Mouse (Mus musculus) MEL (cell line): ENCODE measurements around the gene Cd200. TPM values are rescaled to one million over a fixed set of nuclear protein-coding genes. Genes with fewer than 3 reads are reported as not detected.

Experiments used
- DNase-seq: peaks from one replicate; pipeline ENCODE4 v3.0.0; 2011; ENCODE audit warnings: low read depth, low spot score
- H3K27ac ChIP-seq: 2 replicates; pipeline ENCODE4 v1.5.1; 2012; ENCODE audit warnings: low read depth, mild to moderate bottlenecking, control low read depth, low read length, moderate library complexity; ENCODE audit not compliant: control insufficient read depth
- H3K27me3 ChIP-seq, 2 experiments: fragments of 150-350 bp in 1 of 2; sonication (generic) in 1 of 2; 2 replicates each; pipeline ENCODE4 v1.6.1; 2012; ENCODE audit warnings: low read length in 2 of 2, mild to moderate bottlenecking in 2 of 2, improper control_type of control experiment in 1 of 2, moderate library complexity in 1 of 2; ENCODE audit not compliant: insufficient read depth in 2 of 2, control insufficient read depth in 1 of 2
- H3K36me3 ChIP-seq, 2 experiments: 2 replicates each; pipeline ENCODE4 v1.6.1; 2012 to 2014; ENCODE audit warnings: low read length in 2 of 2, improper control_type of control experiment in 1 of 2, inconsistent platforms in 1 of 2, mild to moderate bottlenecking in 1 of 2; ENCODE audit not compliant: insufficient read depth in 2 of 2, control insufficient read depth in 1 of 2
- H3K4me1 ChIP-seq, 2 experiments: fragments of 150-350 bp in 1 of 2; sonication (generic) in 1 of 2; 2 replicates each; pipeline ENCODE4 v1.6.1; 2012; ENCODE audit warnings: low read length in 2 of 2, improper control_type of control experiment in 1 of 2, mild to moderate bottlenecking in 1 of 2; ENCODE audit not compliant: insufficient read depth in 2 of 2, control insufficient read depth in 1 of 2
- H3K4me3 ChIP-seq, 2 experiments: fragments of 150-350 bp in 1 of 2; sonication (generic) in 1 of 2; 2 replicates each; pipeline ENCODE4 v1.5.1; 2012; ENCODE audit warnings: low read depth in 2 of 2, low read length in 2 of 2, mild to moderate bottlenecking in 2 of 2, moderate library complexity in 2 of 2, control low read depth in 1 of 2, improper control_type of control experiment in 1 of 2; ENCODE audit not compliant: control insufficient read depth in 1 of 2, insufficient read depth in 1 of 2
- H3K79me2 ChIP-seq: 2 replicates; pipeline ENCODE4 v1.6.1; 2012; ENCODE audit warnings: mild to moderate bottlenecking, low read length, moderate library complexity; ENCODE audit not compliant: control insufficient read depth, poor library complexity, insufficient read depth
- H3K9ac ChIP-seq: 2 replicates; pipeline ENCODE4 v1.6.1; 2012; ENCODE audit warnings: low read depth, mild to moderate bottlenecking, control low read depth, low read length, moderate library complexity; ENCODE audit not compliant: control insufficient read depth, poor library complexity, severe bottlenecking
- H3K9me3 ChIP-seq: fragments of 150-350 bp; sonication (generic); replicated peaks from 2 replicates; pipeline ENCODE4 v1.6.1; 2012; ENCODE audit warnings: mild to moderate bottlenecking, low read length, improper control_type of control experiment, moderate library complexity; ENCODE audit not compliant: insufficient read depth
- BHLHE40 ChIP-seq: IDR thresholded peaks from 2 replicates; pipeline ENCODE4 v1.6.1; 2012; ENCODE audit warnings: low read depth, mild to moderate bottlenecking, inconsistent platforms, low read length, improper control_type of control experiment, borderline replicate concordance
- E2F4 ChIP-seq: IDR thresholded peaks from 2 replicates; pipeline ENCODE4 v1.6.1; 2011; ENCODE audit warnings: low read depth, low read length, improper control_type of control experiment, borderline replicate concordance
- EP300 ChIP-seq, 2 experiments: IDR thresholded peaks; 2 replicates each; pipeline ENCODE4 v1.6.1; 2011; ENCODE audit warnings: improper control_type of control experiment in 2 of 2, low read length in 2 of 2, low read depth in 1 of 2, mild to moderate bottlenecking in 1 of 2
- ETS1 ChIP-seq: IDR thresholded peaks from 2 replicates; pipeline ENCODE4 v1.6.1; 2012; ENCODE audit warnings: low read depth, mild to moderate bottlenecking, inconsistent platforms, low read length, improper control_type of control experiment, moderate library complexity
- GABPA ChIP-seq: IDR thresholded peaks from 2 replicates; pipeline ENCODE4 v1.6.1; 2012; ENCODE audit warnings: low read depth, mild to moderate bottlenecking, inconsistent platforms, low read length, improper control_type of control experiment, moderate library complexity
- HCFC1 ChIP-seq: IDR thresholded peaks from 2 replicates; pipeline ENCODE4 v1.6.1; 2012; ENCODE audit warnings: low read depth, mild to moderate bottlenecking, inconsistent platforms, low read length, improper control_type of control experiment, moderate library complexity
- JUND ChIP-seq: IDR thresholded peaks from 2 replicates; pipeline ENCODE4 v1.6.1; 2011; ENCODE audit warnings: low read depth, mild to moderate bottlenecking, improper control_type of control experiment, low read length
- MAFK ChIP-seq: IDR thresholded peaks from 2 replicates; pipeline ENCODE4 v1.6.1; 2011; ENCODE audit warnings: low read depth, mild to moderate bottlenecking, low read length, improper control_type of control experiment, borderline replicate concordance
- MEF2A ChIP-seq: IDR thresholded peaks from 2 replicates; pipeline ENCODE4 v1.6.1; 2014; ENCODE audit warnings: low read depth, mild to moderate bottlenecking, inconsistent platforms, low read length, improper control_type of control experiment; ENCODE audit not compliant: poor library complexity, insufficient replicate concordance, severe bottlenecking; ENCODE audit errors: extremely low read depth
- MYC ChIP-seq: IDR thresholded peaks from 2 replicates; pipeline ENCODE4 v1.6.1; 2011; ENCODE audit warnings: low read depth, mild to moderate bottlenecking, low read length, improper control_type of control experiment, moderate library complexity
- NELFE ChIP-seq: IDR thresholded peaks from 2 replicates; pipeline ENCODE4 v1.6.1; 2011; ENCODE audit warnings: low read depth, low read length, improper control_type of control experiment
- NRF1 ChIP-seq: IDR thresholded peaks from 2 replicates; pipeline ENCODE4 v1.6.1; 2014; ENCODE audit warnings: low read depth, mild to moderate bottlenecking, inconsistent platforms, low read length, improper control_type of control experiment, moderate library complexity; ENCODE audit not compliant: poor library complexity, insufficient read depth, severe bottlenecking
- POLR2A ChIP-seq, 2 experiments: IDR thresholded peaks; 2 replicates each; pipeline ENCODE4 v1.6.1; 2011 to 2012; ENCODE audit warnings: low read length in 2 of 2, mild to moderate bottlenecking in 2 of 2, control low read depth in 1 of 2, improper control_type of control experiment in 1 of 2, low read depth in 1 of 2, moderate library complexity in 1 of 2; ENCODE audit not compliant: control insufficient read depth in 1 of 2, insufficient read depth in 1 of 2, poor library complexity in 1 of 2
- POLR2AphosphoS5 ChIP-seq: IDR thresholded peaks from 2 replicates; pipeline ENCODE4 v1.6.1; 2012; ENCODE audit warnings: low read depth, borderline replicate concordance, mild to moderate bottlenecking, inconsistent platforms, low read length, moderate library complexity, mixed read lengths
- RAD21 ChIP-seq: IDR thresholded peaks from 2 replicates; pipeline ENCODE4 v1.6.1; 2011; ENCODE audit warnings: mild to moderate bottlenecking, low read depth, low read length, improper control_type of control experiment
- RCOR1 ChIP-seq: IDR thresholded peaks from 2 replicates; pipeline ENCODE4 v1.6.1; 2012; ENCODE audit warnings: low read depth, mild to moderate bottlenecking, inconsistent platforms, low read length, improper control_type of control experiment
- SMC3 ChIP-seq: IDR thresholded peaks from 2 replicates; pipeline ENCODE4 v1.6.1; 2011; ENCODE audit warnings: low read depth, low read length, improper control_type of control experiment
- TAL1 ChIP-seq: IDR thresholded peaks from 2 replicates; pipeline ENCODE4 v1.6.1; 2012; ENCODE audit warnings: mild to moderate bottlenecking, inconsistent platforms, low read length, moderate library complexity, mixed read lengths
- UBTF ChIP-seq: IDR thresholded peaks from 2 replicates; pipeline ENCODE4 v1.6.1; 2012; ENCODE audit warnings: low read depth, mild to moderate bottlenecking, inconsistent platforms, low read length, improper control_type of control experiment, moderate library complexity, borderline replicate concordance; ENCODE audit not compliant: insufficient read depth
- USF1 ChIP-seq: IDR thresholded peaks from 2 replicates; pipeline ENCODE4 v1.6.1; 2014; ENCODE audit warnings: low read depth, mild to moderate bottlenecking, inconsistent platforms, low read length, improper control_type of control experiment, moderate library complexity
- USF2 ChIP-seq, 2 experiments: IDR thresholded peaks; 2 replicates each; pipeline ENCODE4 v1.6.1; 2011 to 2012; ENCODE audit warnings: improper control_type of control experiment in 2 of 2, low read length in 2 of 2, borderline replicate concordance in 1 of 2, inconsistent platforms in 1 of 2, low read depth in 1 of 2, mild to moderate bottlenecking in 1 of 2; ENCODE audit not compliant: insufficient read depth in 1 of 2
- ZC3H11A ChIP-seq: IDR thresholded peaks from 2 replicates; pipeline ENCODE4 v1.6.1; 2012; ENCODE audit warnings: low read depth, mild to moderate bottlenecking, inconsistent platforms, low read length, improper control_type of control experiment
- ZMIZ1 ChIP-seq: IDR thresholded peaks from 2 replicates; pipeline ENCODE4 v1.6.1; 2012; ENCODE audit warnings: low read depth, mild to moderate bottlenecking, inconsistent platforms, low read length, improper control_type of control experiment, moderate library complexity
- ZNF384 ChIP-seq: IDR thresholded peaks from 2 replicates; pipeline ENCODE4 v1.6.1; 2012; ENCODE audit warnings: low read depth, mild to moderate bottlenecking, inconsistent platforms, low read length, improper control_type of control experiment
- polyA plus RNA-seq, 2 experiments: library from polyadenylated mRNA; stranded (reverse) in 1 of 2; unstranded in 1 of 2; fragments of >175 nt in 1 of 2; fragments of >200 nt in 1 of 2; gene quantifications; 2 replicates each; pipeline versions ENCODE4 v1.2.1 to v1.2.4; 2012; ENCODE audit warnings: low replicate concordance in 2 of 2, low read depth in 1 of 2; ENCODE audit not compliant: insufficient read length in 2 of 2, insufficient read depth in 1 of 2, missing spikeins in 1 of 2
- total RNA-seq: library from RNA; depleted of rRNA; stranded (reverse); fragments of 300-350 nt; gene quantifications from 2 replicates; pipeline ENCODE4 v1.2.3, GENCODE M21; 2012

Gene Cd200
- total and polyA plus RNA-seq, 3 experiments, result not detected

DNA sequence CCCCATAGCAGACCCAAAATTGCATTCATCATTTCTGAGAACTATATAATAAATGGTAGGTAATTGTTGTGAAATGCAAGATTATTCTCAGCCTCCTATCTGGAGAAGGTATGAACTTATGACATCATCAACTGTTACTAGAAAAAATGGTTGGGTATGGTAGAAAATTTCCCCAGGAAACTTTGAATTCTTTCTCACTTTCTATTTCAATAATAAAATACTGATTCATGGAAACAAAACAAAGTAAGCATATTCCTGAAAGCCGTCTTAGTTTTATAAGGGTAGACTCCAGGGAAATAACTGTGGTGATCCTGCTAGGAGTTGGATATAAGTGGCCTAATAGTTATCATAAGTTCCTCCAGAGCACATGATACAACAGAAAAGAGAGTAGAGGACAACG, 19.8 kb downstream of the Cd200 start:
- no peak overlapping the region for H3K4me3 ChIP-seq
- H3K27me3 ChIP-seq, result no peaks in the 10 kb centered on the region
- H3K79me2 ChIP-seq, result no peaks in the 10 kb centered on the region
- no peak overlapping the region for H3K9ac ChIP-seq
- H3K36me3 ChIP-seq, result no peaks in the 10 kb centered on the region
- no peaks in the 10 kb centered on the region for H3K4me1 ChIP-seq
- no peak for DNase-seq
- TF ChIP-seq E2F4, result no peak
- TF ChIP-seq MYC, result no peak
- TF ChIP-seq HCFC1, result no peak
- TF ChIP-seq BHLHE40, result no peak
- TF ChIP-seq MAFK, result no peak
- TF ChIP-seq TAL1, result no peak
- TF ChIP-seq NELFE, result no peak
- no peak for TF ChIP-seq JUND
- no peak for TF ChIP-seq NRF1
- no peak for TF ChIP-seq ZC3H11A
- TF ChIP-seq ETS1, result no peak
- TF ChIP-seq USF2 (IDR thresholded peaks at IDR 0.05; ENCODE audit: borderline replicate concordance in 1 of 2, insufficient read depth in 1 of 2, low read depth in 1 of 2, low read length in 2 of 2), result no peak
- H3K27ac ChIP-seq, result no peak overlapping the region
- no peaks in the 10 kb centered on the region for H3K9me3 ChIP-seq

DNA sequence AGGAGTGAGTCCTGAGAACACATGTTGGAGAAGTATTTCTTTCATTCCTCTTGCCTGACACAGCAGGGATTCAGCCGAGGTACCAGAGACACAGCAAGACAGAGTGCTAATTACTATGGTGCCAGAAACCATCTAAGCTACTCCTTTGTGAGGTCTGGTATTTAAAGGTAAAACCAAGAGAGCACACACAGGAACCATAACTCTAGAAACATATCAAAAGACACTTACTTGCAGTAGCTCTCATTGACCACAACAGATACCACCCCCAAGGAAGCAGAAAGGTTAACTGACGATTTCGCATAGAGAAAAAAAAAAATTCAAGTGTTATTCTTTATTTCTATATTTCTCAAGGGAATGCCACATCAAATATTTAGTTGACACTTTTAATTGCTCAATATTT, 27.0 kb downstream of the Cd200 start:
- Histone ChIP-seq H3K9ac (no peak overlapping the region), H3K4me1 (no peaks in the 10 kb centered on the region), H3K36me3 (no peaks in the 10 kb centered on the region), H3K79me2 (no peaks in the 10 kb centered on the region), H3K27ac (no peak overlapping the region), H3K9me3 (no peaks in the 10 kb centered on the region), H3K27me3 (no peaks in the 10 kb centered on the region), H3K4me3 (no peak overlapping the region)
- no peak for DNase-seq
- no peak for TF ChIP-seq USF1
- no peak for TF ChIP-seq GABPA
- TF ChIP-seq ZNF384, result no peak
- TF ChIP-seq ZMIZ1, result no peak
- TF ChIP-seq UBTF, result no peak
- TF ChIP-seq EP300 (IDR thresholded peaks at IDR 0.05; ENCODE audit: low read depth in 1 of 2, low read length in 2 of 2), result no peak
- TF ChIP-seq RCOR1, result no peak
- no peak for TF ChIP-seq POLR2AphosphoS5
- no peak for TF ChIP-seq USF2 (IDR thresholded peaks at IDR 0.05; ENCODE audit: borderline replicate concordance in 1 of 2, insufficient read depth in 1 of 2, low read depth in 1 of 2, low read length in 2 of 2)
- TF ChIP-seq POLR2A (IDR thresholded peaks at IDR 0.05; ENCODE audit: control insufficient read depth in 1 of 2, insufficient read depth in 1 of 2, low read depth in 1 of 2, low read length in 2 of 2, poor library complexity in 1 of 2), result no peak
- TF ChIP-seq TAL1, result no peak
- no peak for TF ChIP-seq RAD21
- no peak for TF ChIP-seq SMC3
- no peak for TF ChIP-seq MEF2A
